Mouse (Mus musculus): ENCODE measurements around the gene Rtp2. TPM values are rescaled to one million over a fixed set of nuclear protein-coding genes. Genes with fewer than 3 reads are reported as not detected.
A peak's percentile ranks its signal among the peaks of the same experiment; 100 is the strongest.

Rtp2 gene
- polyA plus RNA-seq, 1 experiment from 2014 or later = not detected

DNA sequence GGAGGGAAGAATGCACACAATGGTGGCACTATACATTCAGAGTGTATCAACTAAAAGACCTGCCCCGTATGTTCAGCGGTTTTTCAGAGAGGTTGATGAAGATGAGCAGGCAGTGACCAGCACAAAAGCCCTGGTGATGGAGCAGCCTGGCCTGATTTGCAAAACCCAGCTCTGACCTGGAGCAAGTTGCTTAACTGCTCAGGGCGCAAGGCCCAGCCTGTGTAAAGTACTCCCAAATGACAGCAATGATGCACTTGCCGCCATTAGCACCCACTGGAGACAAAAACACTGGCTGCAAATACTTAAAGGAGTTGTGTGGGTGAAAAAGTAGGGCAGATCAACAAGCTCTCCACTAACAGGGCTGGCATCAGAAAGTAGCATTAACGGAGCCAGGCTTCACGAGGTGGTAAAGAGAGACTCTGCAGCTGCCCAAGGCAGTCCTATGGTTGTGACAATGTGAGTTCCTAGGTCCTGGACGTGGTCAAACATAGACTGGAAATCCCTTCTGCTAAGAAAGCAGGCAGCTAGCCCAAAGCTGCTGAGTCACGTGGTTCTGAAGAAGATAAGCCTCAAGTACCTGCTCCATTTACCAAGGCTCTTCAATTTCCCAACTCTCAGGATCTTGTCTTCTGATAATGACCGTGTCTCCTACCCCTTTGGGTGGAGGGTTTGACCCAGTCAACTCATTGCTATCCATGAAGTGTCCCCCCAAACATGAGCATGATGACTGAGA is 41.6 kb upstream of the Rtp2 start:
- Histone ChIP-seq H3K9me3 (ENCODE audit: control insufficient read depth, low read length) (no peaks in the 10 kb centered on the region), H3K4me3 (ENCODE audit: control insufficient read depth in 1 of 2, insufficient read depth in 1 of 2, low read depth in 1 of 2, low read length in 2 of 2) (no peak overlapping the region), H3K27me3 (ENCODE audit: control insufficient read depth, insufficient read depth, low read length) (no peaks in the 10 kb centered on the region), H3K36me3 (ENCODE audit: control insufficient read depth, insufficient read depth, low read length) (0 out of 2 replicates have a peak, but pooled peaks cover 3% of the 10 kb centered on the region), H3K4me1 (ENCODE audit: control insufficient read depth in 2 of 2, insufficient read depth in 2 of 2, low read length in 2 of 2) (peaks cover 25 to 27% of the 10 kb centered on the region in 2 experiments), H3K27ac (replicated peaks in 1 of 2; ENCODE audit: control insufficient read depth in 1 of 2, insufficient read depth in 1 of 2, low read depth in 2 of 2, low read length in 2 of 2) (no peak overlapping the region), H3K9ac (ENCODE audit: low read length) (no peak overlapping the region), H3K4me2 (ENCODE audit: low read length) (no peak overlapping the region)
- ATAC-seq (ENCODE audit: insufficient number of reproducible peaks, insufficient read depth, low FRiP score, low read depth) = no peak
- WGBS = 69% methylated on average over 9 of the region's 9 CpGs

DNA sequence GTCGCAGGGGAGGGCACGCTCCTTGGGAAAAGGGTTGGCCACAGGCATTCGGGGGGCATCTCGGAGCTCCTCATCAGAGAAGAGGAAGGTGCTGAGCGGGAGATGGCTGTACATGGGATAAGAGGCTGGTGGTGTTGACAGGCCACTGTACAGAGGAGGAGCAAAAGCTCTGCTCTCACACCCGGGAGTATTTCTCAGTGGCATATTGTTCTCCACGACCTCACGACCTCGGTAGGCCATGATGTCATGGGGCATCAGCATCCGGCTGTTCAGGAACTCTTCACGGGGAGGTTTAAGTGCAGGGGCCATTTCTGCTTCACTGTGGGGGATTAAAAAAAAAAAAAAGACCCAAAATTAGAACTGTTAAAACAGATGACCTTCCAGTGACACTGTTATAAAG is 40.7 kb upstream of the Rtp2 start:
- 0 out of 2 replicates have a peak, but pooled peaks cover 3% of the 10 kb centered on the region for H3K36me3 ChIP-seq (ENCODE audit: control insufficient read depth, insufficient read depth, low read length)
- H3K9me3 ChIP-seq (ENCODE audit: control insufficient read depth, low read length) = no peaks in the 10 kb centered on the region; the same call in 1 of the 2 replicates
- H3K27me3 ChIP-seq (ENCODE audit: control insufficient read depth, insufficient read depth, low read length) = no peaks in the 10 kb centered on the region
- peaks cover 25 to 27% of the 10 kb centered on the region in 2 experiments for H3K4me1 ChIP-seq (ENCODE audit: control insufficient read depth in 2 of 2, insufficient read depth in 2 of 2, low read length in 2 of 2)
- no peak overlapping the region for H3K4me3 ChIP-seq (ENCODE audit: control insufficient read depth in 1 of 2, insufficient read depth in 1 of 2, low read depth in 1 of 2, low read length in 2 of 2)
- 22% methylated on average over 11 of the region's 11 CpGs for WGBS
- peak; percentile 24; the same call in 1 of the 2 replicates for ATAC-seq (ENCODE audit: insufficient number of reproducible peaks, insufficient read depth, low FRiP score, low read depth)
- H3K4me2 ChIP-seq (ENCODE audit: low read length) = no peak overlapping the region
- H3K27ac ChIP-seq (replicated peaks in 1 of 2; ENCODE audit: control insufficient read depth in 1 of 2, insufficient read depth in 1 of 2, low read depth in 2 of 2, low read length in 2 of 2) = no peak overlapping the region
- H3K9ac ChIP-seq (ENCODE audit: low read length) = no peak overlapping the region

- Histone ChIP-seq H3K36me3 (ENCODE audit: control insufficient read depth, insufficient read depth, low read length) (0 out of 2 replicates have a peak, but pooled peaks cover 3% of the 10 kb centered on the region), H3K27me3 (ENCODE audit: control insufficient read depth, insufficient read depth, low read length) (no peaks in the 10 kb centered on the region), H3K27ac (replicated peaks in 1 of 2; ENCODE audit: control insufficient read depth in 1 of 2, insufficient read depth in 1 of 2, low read depth in 2 of 2, low read length in 2 of 2) (no peak overlapping the region), H3K9ac (ENCODE audit: low read length) (no peak overlapping the region), H3K4me1 (ENCODE audit: control insufficient read depth in 2 of 2, insufficient read depth in 2 of 2, low read length in 2 of 2) (peaks cover 25 to 27% of the 10 kb centered on the region in 2 experiments), H3K9me3 (ENCODE audit: control insufficient read depth, low read length) (no peaks in the 10 kb centered on the region; the same call in 1 of the 2 replicates), H3K4me3 (ENCODE audit: control insufficient read depth in 1 of 2, insufficient read depth in 1 of 2, low read depth in 1 of 2, low read length in 2 of 2) (no peak overlapping the region), H3K4me2 (ENCODE audit: low read length) (no peak overlapping the region)
- 73% methylated on average over 20 of the region's 20 CpGs for WGBS
- ATAC-seq (ENCODE audit: insufficient number of reproducible peaks, insufficient read depth, low FRiP score, low read depth) = no peak
Measured at GRCm38 (mm10) chr16:23972126-23972740, 40.0 kb upstream of the Rtp2 start.

GRCm38 (mm10) chr16:23969919-23970318 is 37.7 kb upstream of the Rtp2 start:
- no peaks in the 10 kb centered on the region; the same call in 1 of the 2 replicates for H3K9me3 ChIP-seq (ENCODE audit: control insufficient read depth, low read length)
- H3K4me3 ChIP-seq (ENCODE audit: control insufficient read depth in 1 of 2, insufficient read depth in 1 of 2, low read depth in 1 of 2, low read length in 2 of 2) = no peak overlapping the region
- no peak overlapping the region for H3K27ac ChIP-seq (replicated peaks in 1 of 2; ENCODE audit: control insufficient read depth in 1 of 2, insufficient read depth in 1 of 2, low read depth in 2 of 2, low read length in 2 of 2)
- no peak overlapping the region for H3K4me2 ChIP-seq (ENCODE audit: low read length)
- H3K9ac ChIP-seq (ENCODE audit: low read length) = no peak overlapping the region
- 0 out of 2 replicates have a peak, but pooled peaks cover 3% of the 10 kb centered on the region for H3K36me3 ChIP-seq (ENCODE audit: control insufficient read depth, insufficient read depth, low read length)
- no peaks in the 10 kb centered on the region for H3K27me3 ChIP-seq (ENCODE audit: control insufficient read depth, insufficient read depth, low read length)
- peaks cover 25 to 27% of the 10 kb centered on the region in 2 experiments for H3K4me1 ChIP-seq (ENCODE audit: control insufficient read depth in 2 of 2, insufficient read depth in 2 of 2, low read length in 2 of 2)
- WGBS = 61% methylated on average over 14 of the region's 14 CpGs
- no peak for ATAC-seq (ENCODE audit: insufficient number of reproducible peaks, insufficient read depth, low FRiP score, low read depth)

- ATAC-seq (ENCODE audit: insufficient number of reproducible peaks, insufficient read depth, low FRiP score, low read depth) = no peak
- Histone ChIP-seq H3K4me1 (ENCODE audit: control insufficient read depth in 2 of 2, insufficient read depth in 2 of 2, low read length in 2 of 2) (peaks cover 23 to 33% of the 10 kb centered on the region in 2 experiments), H3K4me3 (ENCODE audit: control insufficient read depth in 1 of 2, insufficient read depth in 1 of 2, low read depth in 1 of 2, low read length in 2 of 2) (no peak overlapping the region), H3K9ac (ENCODE audit: low read length) (no peak overlapping the region), H3K4me2 (ENCODE audit: low read length) (no peak overlapping the region), H3K36me3 (ENCODE audit: control insufficient read depth, insufficient read depth, low read length) (0 out of 2 replicates have a peak, but pooled peaks cover 3% of the 10 kb centered on the region), H3K27me3 (ENCODE audit: control insufficient read depth, insufficient read depth, low read length) (no peaks in the 10 kb centered on the region), H3K9me3 (ENCODE audit: control insufficient read depth, low read length) (no peaks in the 10 kb centered on the region; the same call in 1 of the 2 replicates), H3K27ac (replicated peaks in 1 of 2; ENCODE audit: control insufficient read depth in 1 of 2, insufficient read depth in 1 of 2, low read depth in 2 of 2, low read length in 2 of 2) (no peak overlapping the region)
- WGBS = 72% methylated on average over 4 of the region's 4 CpGs
Measured at GRCm38 (mm10) chr16:23968888-23969287, 36.7 kb upstream of the Rtp2 start.

GRCm38 (mm10) chr16:23967301-23967700 is 35.1 kb upstream of the Rtp2 start:
- 83% methylated on average over 7 of the region's 7 CpGs for WGBS
- H3K4me2 ChIP-seq (ENCODE audit: low read length) = no peak overlapping the region
- H3K36me3 ChIP-seq (ENCODE audit: control insufficient read depth, insufficient read depth, low read length) = no peaks in the 10 kb centered on the region
- no peak overlapping the region for H3K27ac ChIP-seq (replicated peaks in 1 of 2; ENCODE audit: control insufficient read depth in 1 of 2, insufficient read depth in 1 of 2, low read depth in 2 of 2, low read length in 2 of 2)
- no peaks in the 10 kb centered on the region; the same call in 1 of the 2 replicates for H3K9me3 ChIP-seq (ENCODE audit: control insufficient read depth, low read length)
- H3K9ac ChIP-seq (ENCODE audit: low read length) = no peak overlapping the region
- ATAC-seq (ENCODE audit: insufficient number of reproducible peaks, insufficient read depth, low FRiP score, low read depth) = no peak
- peaks cover 10 to 17% of the 10 kb centered on the region in 2 experiments for H3K4me1 ChIP-seq (ENCODE audit: control insufficient read depth in 2 of 2, insufficient read depth in 2 of 2, low read length in 2 of 2)
- H3K27me3 ChIP-seq (ENCODE audit: control insufficient read depth, insufficient read depth, low read length) = no peaks in the 10 kb centered on the region
- H3K4me3 ChIP-seq (ENCODE audit: control insufficient read depth in 1 of 2, insufficient read depth in 1 of 2, low read depth in 1 of 2, low read length in 2 of 2) = no peak overlapping the region

- WGBS = 82% methylated on average over 14 of the region's 14 CpGs
- no peak for ATAC-seq (ENCODE audit: insufficient number of reproducible peaks, insufficient read depth, low FRiP score, low read depth)
- H3K9ac ChIP-seq (ENCODE audit: low read length) = no peak overlapping the region
Measured at GRCm38 (mm10) chr16:23966066-23966465, 33.9 kb upstream of the Rtp2 start.

More at GRCm38 (mm10) chr16:23966066-23966465, 33.9 kb upstream of the Rtp2 start:
- Histone ChIP-seq H3K4me2 (ENCODE audit: low read length) (no peak overlapping the region), H3K36me3 (ENCODE audit: control insufficient read depth, insufficient read depth, low read length) (no peaks in the 10 kb centered on the region), H3K27me3 (ENCODE audit: control insufficient read depth, insufficient read depth, low read length) (no peaks in the 10 kb centered on the region), H3K4me1 (ENCODE audit: control insufficient read depth in 2 of 2, insufficient read depth in 2 of 2, low read length in 2 of 2) (peaks cover 6 to 12% of the 10 kb centered on the region in 2 experiments; a peak in 3 of 4 replicates), H3K27ac (replicated peaks in 1 of 2; ENCODE audit: control insufficient read depth in 1 of 2, insufficient read depth in 1 of 2, low read depth in 2 of 2, low read length in 2 of 2) (no peak overlapping the region), H3K4me3 (ENCODE audit: control insufficient read depth in 1 of 2, insufficient read depth in 1 of 2, low read depth in 1 of 2, low read length in 2 of 2) (no peak overlapping the region), H3K9me3 (ENCODE audit: control insufficient read depth, low read length) (no peaks in the 10 kb centered on the region; the same call in 1 of the 2 replicates)

Data from heart, embryonic 14.5 days (tissue).